Mouse (Mus musculus): ENCODE data around the gene Cd47. TPM values are rescaled to one million over a fixed set of nuclear protein-coding genes. Genes with fewer than 3 reads are reported as not detected.
A peak's percentile ranks its signal among the peaks of the same experiment; 100 is the strongest.

Gene Cd47
- polyA plus RNA-seq, 1 experiment from 2014 or later, result 102 TPM

DNA sequence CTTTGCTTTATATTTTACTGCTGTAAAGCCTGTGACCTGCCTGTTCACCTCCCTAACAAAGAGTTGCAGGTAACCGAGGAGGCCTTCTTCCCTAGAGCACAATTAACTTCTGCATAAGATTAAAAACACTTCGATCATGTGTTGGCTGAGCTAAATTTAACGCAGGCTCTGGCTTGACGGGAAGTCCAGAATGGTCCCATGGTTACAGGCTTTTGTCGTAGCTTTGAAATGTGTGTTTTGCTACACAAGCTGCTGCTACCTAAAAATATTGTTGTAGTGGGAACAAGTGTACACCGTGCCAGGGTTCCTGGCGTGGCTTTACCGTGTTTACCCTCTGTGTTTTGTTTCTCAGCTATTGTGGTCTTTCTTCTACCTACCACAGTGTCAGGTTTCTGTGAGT, 109.2 kb downstream of the Cd47 start:
- Histone ChIP-seq H3K4me3 (ENCODE audit: low read depth, low read length) (no peak overlapping the region), H3K9me3 (ENCODE audit: control insufficient read depth, low read length) (no peaks in the 10 kb centered on the region), H3K4me2 (ENCODE audit: low read depth, low read length) (no peak overlapping the region), H3K27ac (replicated peaks; ENCODE audit: low read depth, low read length) (no peak overlapping the region), H3K4me1 (ENCODE audit: control insufficient read depth, insufficient read depth, low read length) (peaks cover 26% of the 10 kb centered on the region), H3K27me3 (replicated peaks; ENCODE audit: control insufficient read depth, insufficient read depth, low read length) (no peaks in the 10 kb centered on the region), H3K36me3 (ENCODE audit: control insufficient read depth, insufficient read depth, low read length) (peaks cover 13% of the 10 kb centered on the region), H3K9ac (ENCODE audit: low read depth, low read length) (no peak overlapping the region)
- DNase-seq (ENCODE audit: low spot score) (peak; percentile 24), ATAC-seq (ENCODE audit: low read depth) (no peak)
- 50% methylated on average over 8 of the region's 8 CpGs for WGBS

DNA sequence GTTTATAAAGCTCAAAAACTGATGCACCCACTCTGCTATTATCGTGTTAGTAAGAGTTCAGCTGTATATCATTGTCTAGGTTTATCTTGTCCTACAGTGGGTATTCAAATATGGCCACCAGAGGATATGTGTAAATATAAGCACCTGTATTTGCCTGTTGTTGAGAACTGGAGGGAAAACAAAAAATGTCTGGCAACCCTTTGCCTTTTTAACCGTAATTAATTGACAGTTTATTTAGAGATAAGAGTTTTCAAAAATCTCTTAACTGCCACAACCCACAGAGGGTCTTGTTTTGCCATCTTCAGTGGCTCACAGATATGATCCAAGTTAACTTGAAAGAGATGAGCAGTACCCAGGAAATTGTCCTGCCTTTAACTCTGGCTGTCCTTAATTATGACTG, 113.8 kb downstream of the Cd47 start:
- Histone ChIP-seq H3K9me3 (ENCODE audit: control insufficient read depth, low read length) (no peaks in the 10 kb centered on the region), H3K27ac (replicated peaks; ENCODE audit: low read depth, low read length) (no peak overlapping the region), H3K4me3 (ENCODE audit: low read depth, low read length) (no peak overlapping the region), H3K4me1 (ENCODE audit: control insufficient read depth, insufficient read depth, low read length) (no peaks in the 10 kb centered on the region), H3K9ac (ENCODE audit: low read depth, low read length) (no peak overlapping the region), H3K27me3 (replicated peaks; ENCODE audit: control insufficient read depth, insufficient read depth, low read length) (no peaks in the 10 kb centered on the region), H3K4me2 (ENCODE audit: low read depth, low read length) (no peak overlapping the region), H3K36me3 (ENCODE audit: control insufficient read depth, insufficient read depth, low read length) (peaks cover 13% of the 10 kb centered on the region)
- DNase-seq (ENCODE audit: low spot score) (no peak), ATAC-seq (ENCODE audit: low read depth) (no peak)
- WGBS, result 83% methylated on average over 2 of the region's 2 CpGs

DNA sequence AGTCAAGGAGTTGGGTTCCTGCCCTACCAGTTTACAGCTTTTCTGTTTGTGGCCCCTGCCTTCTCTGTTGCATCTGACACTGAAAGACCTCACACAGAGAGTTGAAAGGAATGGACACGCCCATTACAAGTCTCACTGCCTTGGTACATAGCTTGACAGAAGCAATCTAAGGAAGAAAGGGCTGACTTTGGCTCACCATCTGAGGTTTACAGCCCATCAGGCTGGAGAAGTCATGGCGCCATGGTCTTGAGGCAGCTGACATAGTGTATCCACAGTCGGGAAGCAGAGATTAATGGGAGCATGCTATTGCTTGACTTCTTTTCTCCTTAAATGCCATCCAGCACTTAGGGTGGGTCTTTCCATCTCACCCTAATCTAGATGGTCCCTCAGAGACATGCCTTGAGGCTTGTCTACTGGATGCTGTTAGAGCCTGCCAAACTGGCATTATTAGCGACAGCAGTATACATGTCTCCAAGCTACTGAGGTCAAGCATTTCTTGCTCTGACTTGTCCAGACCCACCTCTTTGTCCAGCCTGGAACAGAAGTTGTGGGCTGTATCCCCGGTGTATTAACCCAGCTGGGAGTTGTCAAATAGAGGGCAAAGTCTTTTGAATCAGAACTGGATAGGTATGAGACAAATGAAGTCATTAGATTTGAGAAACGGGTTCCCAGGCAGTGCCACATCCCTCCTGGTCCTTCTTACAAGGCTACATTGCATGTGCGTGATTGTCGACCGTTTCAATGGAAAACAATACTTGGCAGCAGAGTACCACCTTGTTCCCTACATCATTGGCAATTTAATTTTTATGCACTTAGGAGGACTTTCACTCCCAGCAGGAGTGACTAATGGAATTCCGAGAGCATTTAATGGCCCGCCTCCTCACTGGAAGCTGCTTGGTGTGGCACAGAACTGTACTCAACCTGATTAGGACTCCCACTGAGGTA, 115.5 kb downstream of the Cd47 start:
- H3K27ac ChIP-seq (replicated peaks; ENCODE audit: low read depth, low read length), result no peak overlapping the region
- no peak overlapping the region for H3K9ac ChIP-seq (ENCODE audit: low read depth, low read length)
- ATAC-seq (ENCODE audit: low read depth) (peak; percentile 15; the same call in 1 of the 2 replicates), DNase-seq (ENCODE audit: low spot score) (no peak)
- H3K4me3 ChIP-seq (ENCODE audit: low read depth, low read length), result no peak overlapping the region
- H3K36me3 ChIP-seq (ENCODE audit: control insufficient read depth, insufficient read depth, low read length), result peaks cover 7% of the 10 kb centered on the region; the same call in 1 of the 2 replicates
- H3K27me3 ChIP-seq (replicated peaks; ENCODE audit: control insufficient read depth, insufficient read depth, low read length), result no peaks in the 10 kb centered on the region
- no peak overlapping the region for H3K4me2 ChIP-seq (ENCODE audit: low read depth, low read length)
- no peaks in the 10 kb centered on the region for H3K4me1 ChIP-seq (ENCODE audit: control insufficient read depth, insufficient read depth, low read length)
- no peaks in the 10 kb centered on the region for H3K9me3 ChIP-seq (ENCODE audit: control insufficient read depth, low read length)
- WGBS, result 83% methylated on average over 11 of the region's 11 CpGs

DNA sequence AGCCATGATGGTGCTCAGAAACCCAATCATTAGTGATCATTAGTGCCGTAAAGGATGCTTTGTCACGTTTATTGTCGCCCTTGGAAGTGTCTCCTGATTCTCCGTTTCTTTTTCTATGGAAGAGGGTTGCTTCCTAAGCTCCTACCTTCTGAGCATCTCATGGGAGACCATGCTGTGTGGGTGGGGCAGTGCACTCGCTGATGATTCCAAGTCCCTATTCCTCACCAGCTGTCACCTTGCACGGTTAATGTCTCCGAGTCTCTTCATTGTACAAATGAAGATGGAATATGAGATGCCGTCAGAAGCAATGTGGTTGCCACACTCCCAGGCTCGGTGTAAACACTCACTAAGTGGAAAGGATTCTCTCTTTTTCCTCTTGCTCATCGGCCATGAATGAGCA, 119.9 kb downstream of the Cd47 start:
- Histone ChIP-seq H3K4me3 (ENCODE audit: low read depth, low read length) (no peak overlapping the region), H3K27ac (replicated peaks; ENCODE audit: low read depth, low read length) (no peak overlapping the region), H3K4me2 (ENCODE audit: low read depth, low read length) (no peak overlapping the region), H3K27me3 (replicated peaks; ENCODE audit: control insufficient read depth, insufficient read depth, low read length) (no peaks in the 10 kb centered on the region), H3K36me3 (ENCODE audit: control insufficient read depth, insufficient read depth, low read length) (no peaks in the 10 kb centered on the region), H3K9ac (ENCODE audit: low read depth, low read length) (no peak overlapping the region), H3K9me3 (ENCODE audit: control insufficient read depth, low read length) (no peaks in the 10 kb centered on the region), H3K4me1 (ENCODE audit: control insufficient read depth, insufficient read depth, low read length) (peaks cover 5% of the 10 kb centered on the region; the same call in 1 of the 2 replicates)
- 84% methylated on average over 10 of the region's 10 CpGs for WGBS
- no peak for DNase-seq (ENCODE audit: low spot score)
- no peak for ATAC-seq (ENCODE audit: low read depth)

DNA sequence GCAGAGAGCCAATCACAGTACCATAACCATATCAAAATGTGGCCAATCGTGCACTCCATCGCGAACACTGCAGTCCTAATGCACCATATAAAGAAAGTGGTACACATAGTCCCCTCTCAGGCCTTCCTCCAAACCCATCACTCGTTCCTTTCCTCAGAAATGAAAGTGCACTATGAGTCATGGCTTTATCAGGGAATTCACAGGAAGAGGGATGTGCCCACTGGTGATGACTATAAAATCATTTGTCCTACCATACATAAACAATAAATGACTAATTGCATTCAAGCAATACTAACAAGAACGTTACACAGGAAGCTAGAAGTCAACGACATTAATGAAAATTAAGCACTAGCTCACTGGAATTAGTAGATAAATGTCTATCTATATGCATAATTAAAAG, 121.3 kb downstream of the Cd47 start:
- H3K4me2 ChIP-seq (ENCODE audit: low read depth, low read length), result no peak overlapping the region
- H3K27me3 ChIP-seq (replicated peaks; ENCODE audit: control insufficient read depth, insufficient read depth, low read length), result no peaks in the 10 kb centered on the region
- H3K27ac ChIP-seq (replicated peaks; ENCODE audit: low read depth, low read length), result no peak overlapping the region
- H3K36me3 ChIP-seq (ENCODE audit: control insufficient read depth, insufficient read depth, low read length), result no peaks in the 10 kb centered on the region
- ATAC-seq (ENCODE audit: low read depth), result no peak
- 79% methylated on average over 6 of the region's 6 CpGs for WGBS
- no peak overlapping the region for H3K4me3 ChIP-seq (ENCODE audit: low read depth, low read length)
- DNase-seq (ENCODE audit: low spot score), result no peak
- H3K9me3 ChIP-seq (ENCODE audit: control insufficient read depth, low read length), result no peaks in the 10 kb centered on the region
- H3K9ac ChIP-seq (ENCODE audit: low read depth, low read length), result no peak overlapping the region
- H3K4me1 ChIP-seq (ENCODE audit: control insufficient read depth, insufficient read depth, low read length), result peaks cover 8% of the 10 kb centered on the region; the same call in 1 of the 2 replicates

DNA sequence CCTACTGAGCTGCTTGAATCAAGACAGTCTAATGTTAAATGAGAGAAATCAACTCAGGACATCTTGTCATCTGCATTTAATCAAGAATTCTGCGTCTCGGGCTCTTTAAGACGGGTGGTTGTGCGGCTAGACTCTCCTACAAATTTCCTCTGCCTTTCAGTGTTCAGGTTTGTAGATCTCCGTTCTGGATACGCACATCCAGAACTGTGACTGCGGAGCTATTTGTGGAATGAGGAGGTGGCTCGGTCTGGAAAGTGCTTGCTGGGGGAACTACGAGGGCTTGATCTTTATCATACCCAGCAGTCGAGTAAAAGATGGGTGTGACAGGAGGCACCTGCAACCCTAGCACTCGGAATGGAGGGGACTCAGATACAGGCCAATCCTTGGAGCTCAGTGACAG, 121.8 kb downstream of the Cd47 start:
- no peak for DNase-seq (ENCODE audit: low spot score)
- Histone ChIP-seq H3K9me3 (ENCODE audit: control insufficient read depth, low read length) (no peaks in the 10 kb centered on the region), H3K27ac (replicated peaks; ENCODE audit: low read depth, low read length) (no peak overlapping the region), H3K36me3 (ENCODE audit: control insufficient read depth, insufficient read depth, low read length) (no peaks in the 10 kb centered on the region), H3K4me1 (ENCODE audit: control insufficient read depth, insufficient read depth, low read length) (peaks cover 8% of the 10 kb centered on the region; the same call in 1 of the 2 replicates), H3K27me3 (replicated peaks; ENCODE audit: control insufficient read depth, insufficient read depth, low read length) (no peaks in the 10 kb centered on the region), H3K9ac (ENCODE audit: low read depth, low read length) (no peak overlapping the region), H3K4me2 (ENCODE audit: low read depth, low read length) (no peak overlapping the region), H3K4me3 (ENCODE audit: low read depth, low read length) (no peak overlapping the region)
- 52% methylated on average over 11 of the region's 11 CpGs for whole genome bisulfite sequencing
- ATAC-seq (ENCODE audit: low read depth), result no peak

DNA sequence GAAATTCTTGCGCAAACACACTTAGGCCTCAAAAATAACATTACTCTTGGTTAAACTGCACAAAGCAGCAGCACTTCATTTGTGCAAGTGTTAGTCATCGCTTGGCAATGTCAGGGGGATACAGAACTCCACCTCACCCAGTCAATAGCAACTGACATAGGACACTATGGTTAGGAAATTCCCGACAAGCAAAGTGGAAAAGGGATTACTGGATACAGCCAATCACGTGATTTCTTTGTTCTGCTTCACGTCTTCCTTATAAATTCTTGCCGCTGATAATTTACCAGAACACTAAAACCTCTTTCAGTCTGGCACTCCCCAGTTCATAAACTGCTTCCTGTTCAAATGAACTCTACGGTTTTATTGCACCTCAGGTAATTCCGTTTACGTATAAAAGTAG, 123.4 kb downstream of the Cd47 start:
- Histone ChIP-seq H3K36me3 (ENCODE audit: control insufficient read depth, insufficient read depth, low read length) (no peaks in the 10 kb centered on the region), H3K9ac (ENCODE audit: low read depth, low read length) (no peak overlapping the region), H3K27me3 (replicated peaks; ENCODE audit: control insufficient read depth, insufficient read depth, low read length) (no peaks in the 10 kb centered on the region), H3K4me3 (ENCODE audit: low read depth, low read length) (no peak overlapping the region), H3K4me1 (ENCODE audit: control insufficient read depth, insufficient read depth, low read length) (peaks cover 8% of the 10 kb centered on the region; the same call in 1 of the 2 replicates), H3K4me2 (ENCODE audit: low read depth, low read length) (no peak overlapping the region), H3K9me3 (ENCODE audit: control insufficient read depth, low read length) (no peaks in the 10 kb centered on the region), H3K27ac (replicated peaks; ENCODE audit: low read depth, low read length) (no peak overlapping the region)
- ATAC-seq (ENCODE audit: low read depth) (no peak), DNase-seq (ENCODE audit: low spot score) (peak; percentile 40)
- 65% methylated on average over 9 of the region's 9 CpGs for WGBS

DNA sequence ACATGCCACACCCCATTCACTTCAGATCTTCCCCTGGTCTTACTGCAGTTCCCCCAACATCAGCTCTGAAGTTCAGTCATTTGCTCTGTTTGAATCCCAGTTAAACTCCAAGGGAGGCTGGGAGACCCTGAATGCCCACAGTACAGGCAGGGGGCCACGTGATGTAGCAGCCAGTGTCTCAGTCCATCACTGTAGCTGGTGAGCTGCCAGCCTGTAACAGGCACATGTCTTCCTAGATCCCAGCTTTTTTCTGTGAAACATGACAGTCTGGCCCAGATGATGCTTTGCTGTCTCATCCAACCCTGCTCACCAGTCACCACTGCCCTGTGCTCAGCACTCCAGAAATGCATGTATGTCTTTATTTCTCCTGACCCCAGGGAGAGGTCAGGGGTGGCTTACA, 124.6 kb downstream of the Cd47 start:
- H3K4me3 ChIP-seq (ENCODE audit: low read depth, low read length), result no peak overlapping the region
- H3K9me3 ChIP-seq (ENCODE audit: control insufficient read depth, low read length), result no peaks in the 10 kb centered on the region
- no peak overlapping the region for H3K27ac ChIP-seq (replicated peaks; ENCODE audit: low read depth, low read length)
- no peak for ATAC-seq (ENCODE audit: low read depth)
- no peak for DNase-seq (ENCODE audit: low spot score)
- 59% methylated on average over 1 of the region's 1 CpGs for WGBS
- H3K4me2 ChIP-seq (ENCODE audit: low read depth, low read length), result no peak overlapping the region
- no peaks in the 10 kb centered on the region for H3K36me3 ChIP-seq (ENCODE audit: control insufficient read depth, insufficient read depth, low read length)
- H3K4me1 ChIP-seq (ENCODE audit: control insufficient read depth, insufficient read depth, low read length), result peaks cover 8% of the 10 kb centered on the region; the same call in 1 of the 2 replicates
- no peak overlapping the region for H3K9ac ChIP-seq (ENCODE audit: low read depth, low read length)
- H3K27me3 ChIP-seq (replicated peaks; ENCODE audit: control insufficient read depth, insufficient read depth, low read length), result no peaks in the 10 kb centered on the region

DNA sequence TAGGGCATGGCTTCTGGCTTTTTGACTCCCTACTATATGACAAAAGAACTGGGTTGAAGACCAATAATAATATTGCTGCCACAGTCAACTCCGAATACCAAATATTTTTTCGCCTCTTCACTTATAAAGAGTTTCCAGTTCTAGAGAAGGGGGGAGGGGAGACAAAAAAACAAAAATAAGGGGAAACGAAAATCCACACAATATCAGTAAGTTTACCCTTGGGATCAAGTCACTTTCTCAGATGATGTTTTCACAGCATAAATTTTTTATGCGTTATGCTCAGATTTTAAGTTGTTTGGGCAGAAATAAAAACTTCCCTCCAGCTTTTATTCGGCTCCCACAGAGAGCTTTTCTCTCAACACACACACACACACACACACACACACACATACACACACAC, 132.9 kb downstream of the Cd47 start:
- no peaks in the 10 kb centered on the region for H3K36me3 ChIP-seq (ENCODE audit: control insufficient read depth, insufficient read depth, low read length)
- no peak overlapping the region for H3K4me2 ChIP-seq (ENCODE audit: low read depth, low read length)
- no peaks in the 10 kb centered on the region for H3K27me3 ChIP-seq (replicated peaks; ENCODE audit: control insufficient read depth, insufficient read depth, low read length)
- WGBS, result 73% methylated on average over 5 of the region's 5 CpGs
- no peaks in the 10 kb centered on the region for H3K4me1 ChIP-seq (ENCODE audit: control insufficient read depth, insufficient read depth, low read length)
- DNase-seq (ENCODE audit: low spot score), result no peak
- ATAC-seq (ENCODE audit: low read depth), result no peak
- no peaks in the 10 kb centered on the region for H3K9me3 ChIP-seq (ENCODE audit: control insufficient read depth, low read length)
- H3K27ac ChIP-seq (replicated peaks; ENCODE audit: low read depth, low read length), result no peak overlapping the region
- no peak overlapping the region for H3K4me3 ChIP-seq (ENCODE audit: low read depth, low read length)
- no peak overlapping the region for H3K9ac ChIP-seq (ENCODE audit: low read depth, low read length)
